ENCODE assay signal across 19 mouse cellular contexts in genomic region chr16:31320954-31321353, GRCm38 (mm10). TPM values are rescaled to one million over a fixed set of nuclear protein-coding genes. Genes with fewer than 3 reads are reported as not detected.
"Had no signal": no experiment of that assay in that cellular context is flagged by ENCODE, and none has a peak within 500 bp of the region (broad histone marks: within the 10 kb centered on the region; RNA-seq: fewer than 3 reads in every experiment).

No protein-coding gene starts in this region.

- ATAC-seq: intestine, embryonic 16.5 days; liver, embryonic 12.5 days had no signal

- H3K36me3 ChIP-seq: limb, embryonic 10.5 days; limb, embryonic 13.5 days; liver, embryonic 12.5 days; liver, embryonic 15.5 days; lung, embryonic 15.5 days; neural tube, embryonic 12.5 days; neural tube, embryonic 15.5 days had no signal

- H3K9ac ChIP-seq: limb, embryonic 13.5 days; liver, embryonic 12.5 days; liver, embryonic 15.5 days; lung, embryonic 15.5 days; neural tube, embryonic 12.5 days; neural tube, embryonic 15.5 days had no signal

- H3K4me2 ChIP-seq: limb, embryonic 13.5 days; liver, embryonic 12.5 days; liver, embryonic 15.5 days; lung, embryonic 15.5 days; neural tube, embryonic 12.5 days; neural tube, embryonic 15.5 days had no signal

- H3K9me3 ChIP-seq: limb, embryonic 10.5 days; limb, embryonic 13.5 days; liver, embryonic 12.5 days; liver, embryonic 15.5 days; lung, embryonic 15.5 days; megakaryocyte, embryonic 14.5 days; neural tube, embryonic 12.5 days; neural tube, embryonic 15.5 days had no signal

- DNase-seq: kidney, adult 18-20 months; kidney, adult 9 months; kidney, postnatal 14 days; kidney, postnatal 4 days; liver; lung, adult 18-20 months; lung, postnatal 10 days; lung, postnatal 36 days; thymus, adult 18-20 months; thymus, postnatal 36 days had no signal

- H3K27me3 ChIP-seq: limb, embryonic 13.5 days; liver, embryonic 12.5 days; liver, embryonic 15.5 days; lung, embryonic 15.5 days; neural tube, embryonic 12.5 days; neural tube, embryonic 15.5 days had no signal

- H3K4me3 ChIP-seq: limb, embryonic 10.5 days; limb, embryonic 13.5 days; liver, embryonic 12.5 days; liver, embryonic 15.5 days; lung, embryonic 15.5 days; megakaryocyte, embryonic 14.5 days; neural tube, embryonic 12.5 days; neural tube, embryonic 15.5 days had no signal

- H3K27ac ChIP-seq: limb, embryonic 10.5 days; limb, embryonic 13.5 days; liver, embryonic 12.5 days; liver, embryonic 15.5 days; lung, embryonic 15.5 days; neural tube, embryonic 12.5 days; neural tube, embryonic 15.5 days had no signal

- H3K4me1 ChIP-seq: liver, embryonic 12.5 days; liver, embryonic 15.5 days; neural tube, embryonic 15.5 days had no signal

RNA-seq across cellular contexts. Expression of gene Apod, which starts 6.3 kb away (rescaled TPM):
- polyA plus RNA-seq: liver, embryonic 12.5 days; liver, embryonic 15.5 days had no signal
